Mouse (Mus musculus): ENCODE results near the gene Npy4r. TPM values are rescaled to one million over a fixed set of nuclear protein-coding genes. Genes with fewer than 3 reads are reported as not detected.

The Npy4r gene
- polyA plus RNA-seq, 1 experiment = 0.14 TPM

DNA sequence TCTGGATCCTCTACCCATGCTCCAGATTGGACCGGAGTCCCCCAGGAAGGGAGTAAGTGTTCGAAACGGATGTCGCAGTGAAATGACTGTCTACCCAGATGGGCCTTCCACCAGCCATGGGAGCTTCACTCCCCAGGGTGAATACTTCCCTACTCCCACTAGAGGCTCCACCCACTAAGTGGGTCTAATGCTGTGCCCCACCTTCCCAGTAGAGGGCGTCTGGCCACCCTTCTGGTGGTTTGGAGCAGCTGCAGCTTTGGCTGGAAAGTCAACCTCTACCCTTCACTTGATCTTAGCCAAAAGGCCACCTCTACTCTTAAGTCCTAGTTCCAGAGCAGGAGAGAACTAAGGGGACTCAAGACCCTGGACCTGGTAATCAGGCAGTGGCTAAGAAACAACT lies 36.3 kb upstream of the Npy4r start:
- no peaks in the 10 kb centered on the region for H3K4me1 ChIP-seq (ENCODE audit: control insufficient read depth, insufficient read depth, insufficient read length, low read length)
- TF ChIP-seq CTCF (IDR thresholded peaks at IDR 0.05; ENCODE audit: extremely low read depth, insufficient read length, insufficient replicate concordance, low read depth, low read length) = peak; percentile 63; the same call in 1 of the 2 replicates
- TF ChIP-seq POLR2A (IDR thresholded peaks at IDR 0.05; ENCODE audit: low read depth, low read length) = no peak
- no peak overlapping the region for H3K27ac ChIP-seq (ENCODE audit: insufficient read depth, low read depth, low read length)
- 72% methylated on average over 5 of the region's 5 CpGs for WGBS
- no peaks in the 10 kb centered on the region for H3K36me3 ChIP-seq (ENCODE audit: control insufficient read depth, insufficient read depth, low read length)
- no peaks in the 10 kb centered on the region for H3K27me3 ChIP-seq (ENCODE audit: control insufficient read depth, insufficient read depth, low read length)
- no peak overlapping the region for H3K4me3 ChIP-seq (ENCODE audit: low read depth, low read length)

DNA sequence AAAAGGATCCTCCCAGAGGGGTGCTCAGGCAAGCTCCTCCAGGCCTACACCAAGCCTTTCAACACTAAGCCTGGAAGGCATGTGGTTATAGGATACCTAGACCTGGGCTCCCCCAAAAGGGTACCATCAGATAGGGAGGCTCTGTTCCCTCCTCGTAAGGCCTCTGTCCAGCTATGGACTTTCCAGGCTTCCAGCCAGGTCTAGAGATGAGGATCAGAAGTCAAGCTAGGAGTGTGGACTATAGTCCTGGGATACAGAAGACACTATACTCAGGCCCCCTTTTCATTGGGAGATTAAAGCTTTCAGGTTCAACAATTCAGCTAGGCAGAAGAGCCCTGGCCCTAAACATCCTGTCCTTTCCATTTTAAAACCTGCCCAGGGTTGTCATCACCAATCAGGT lies 30.8 kb upstream of the Npy4r start:
- Histone ChIP-seq H3K36me3 (ENCODE audit: control insufficient read depth, insufficient read depth, low read length) (no peaks in the 10 kb centered on the region), H3K4me1 (ENCODE audit: control insufficient read depth, insufficient read depth, insufficient read length, low read length) (no peaks in the 10 kb centered on the region), H3K4me3 (ENCODE audit: low read depth, low read length) (no peak overlapping the region), H3K27me3 (ENCODE audit: control insufficient read depth, insufficient read depth, low read length) (no peaks in the 10 kb centered on the region), H3K27ac (ENCODE audit: insufficient read depth, low read depth, low read length) (no peak overlapping the region)
- TF ChIP-seq CTCF (IDR thresholded peaks at IDR 0.05; ENCODE audit: extremely low read depth, insufficient read length, insufficient replicate concordance, low read depth, low read length) = no peak
- TF ChIP-seq POLR2A (IDR thresholded peaks at IDR 0.05; ENCODE audit: low read depth, low read length) = no peak
- WGBS = 94% methylated on average over 1 of the region's 1 CpGs

DNA sequence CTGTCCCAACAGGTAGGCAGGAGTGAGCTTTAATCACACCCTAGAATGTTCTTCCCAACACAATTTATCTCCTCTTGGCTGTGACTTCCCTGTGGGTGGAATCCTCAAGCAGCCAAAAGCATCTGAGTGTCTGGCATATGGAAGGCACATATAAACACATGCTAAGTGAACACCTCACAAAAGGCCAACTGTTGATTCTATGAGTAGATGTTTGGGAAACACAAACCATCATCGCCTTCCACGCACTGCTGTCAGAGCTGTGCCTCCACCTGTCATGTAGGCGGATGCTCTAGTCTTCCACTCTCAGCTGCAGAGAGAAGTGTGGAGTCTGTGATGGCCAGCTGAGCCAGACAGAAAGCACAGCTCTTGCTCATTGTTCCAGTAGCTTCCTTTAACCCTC lies 27.1 kb upstream of the Npy4r start:
- no peaks in the 10 kb centered on the region for H3K36me3 ChIP-seq (ENCODE audit: control insufficient read depth, insufficient read depth, low read length)
- no peaks in the 10 kb centered on the region for H3K27me3 ChIP-seq (ENCODE audit: control insufficient read depth, insufficient read depth, low read length)
- WGBS = 85% methylated on average over 3 of the region's 3 CpGs
- H3K4me3 ChIP-seq (ENCODE audit: low read depth, low read length) = no peak overlapping the region
- H3K4me1 ChIP-seq (ENCODE audit: control insufficient read depth, insufficient read depth, insufficient read length, low read length) = no peaks in the 10 kb centered on the region
- TF ChIP-seq CTCF (IDR thresholded peaks at IDR 0.05; ENCODE audit: extremely low read depth, insufficient read length, insufficient replicate concordance, low read depth, low read length) = no peak
- TF ChIP-seq POLR2A (IDR thresholded peaks at IDR 0.05; ENCODE audit: low read depth, low read length) = no peak
- H3K27ac ChIP-seq (ENCODE audit: insufficient read depth, low read depth, low read length) = no peak overlapping the region

DNA sequence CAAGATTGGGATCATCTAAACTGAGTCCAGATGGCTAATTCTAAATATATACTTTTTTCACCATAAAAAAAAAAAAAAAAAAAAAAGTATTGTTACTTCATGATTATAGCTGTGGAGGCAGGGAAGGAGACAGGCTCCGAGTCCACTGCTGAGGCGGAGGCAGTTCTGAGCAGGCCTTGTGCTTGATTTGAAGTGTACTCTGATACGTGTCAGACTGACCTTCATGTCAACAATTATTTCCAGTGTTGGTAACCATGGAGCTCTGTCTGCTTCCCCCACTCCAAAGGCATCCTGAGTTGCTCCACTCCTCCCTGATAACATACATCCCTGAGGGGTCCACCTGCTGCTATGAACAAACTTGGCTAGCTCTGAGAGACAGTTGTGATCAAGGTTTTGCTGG lies 18.8 kb upstream of the Npy4r start:
- 76% methylated on average over 3 of the region's 3 CpGs for WGBS
- Histone ChIP-seq H3K4me1 (ENCODE audit: control insufficient read depth, insufficient read depth, insufficient read length, low read length) (no peaks in the 10 kb centered on the region), H3K27ac (ENCODE audit: insufficient read depth, low read depth, low read length) (no peak overlapping the region), H3K27me3 (ENCODE audit: control insufficient read depth, insufficient read depth, low read length) (no peaks in the 10 kb centered on the region), H3K4me3 (ENCODE audit: low read depth, low read length) (no peak overlapping the region), H3K36me3 (ENCODE audit: control insufficient read depth, insufficient read depth, low read length) (no peaks in the 10 kb centered on the region)
- TF ChIP-seq POLR2A (IDR thresholded peaks at IDR 0.05; ENCODE audit: low read depth, low read length) (no peak), CTCF (IDR thresholded peaks at IDR 0.05; ENCODE audit: extremely low read depth, insufficient read length, insufficient replicate concordance, low read depth, low read length) (no peak)

DNA sequence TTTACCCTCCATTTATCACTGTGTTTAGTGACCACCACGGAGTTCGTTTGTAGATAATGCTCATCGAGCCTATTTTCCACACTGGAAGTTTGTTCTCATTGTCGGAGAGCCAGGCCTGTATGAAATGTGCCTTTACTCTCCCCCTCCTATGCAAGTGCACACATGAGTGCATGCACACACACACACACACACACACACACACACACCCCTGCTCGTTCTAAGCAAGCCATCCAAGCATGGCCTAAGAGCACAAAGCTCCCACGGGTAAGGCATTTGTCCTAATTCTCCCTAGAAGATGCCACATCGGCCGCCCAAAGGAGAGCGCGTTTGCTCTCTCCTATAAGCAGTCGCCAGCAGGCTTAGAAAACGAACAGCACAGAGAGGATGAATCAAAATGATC lies 3.5 kb upstream of the Npy4r start:
- Histone ChIP-seq H3K4me3 (ENCODE audit: low read depth, low read length) (no peak overlapping the region), H3K4me1 (ENCODE audit: control insufficient read depth, insufficient read depth, insufficient read length, low read length) (no peaks in the 10 kb centered on the region; the same call in 1 of the 2 replicates), H3K36me3 (ENCODE audit: control insufficient read depth, insufficient read depth, low read length) (no peaks in the 10 kb centered on the region), H3K27me3 (ENCODE audit: control insufficient read depth, insufficient read depth, low read length) (no peaks in the 10 kb centered on the region), H3K27ac (ENCODE audit: insufficient read depth, low read depth, low read length) (no peak overlapping the region)
- WGBS = 77% methylated on average over 12 of the region's 12 CpGs
- TF ChIP-seq POLR2A (IDR thresholded peaks at IDR 0.05; ENCODE audit: low read depth, low read length) (no peak), CTCF (IDR thresholded peaks at IDR 0.05; ENCODE audit: extremely low read depth, insufficient read length, insufficient replicate concordance, low read depth, low read length) (no peak)

GRCm38 (mm10) chr14:34154601-34155337 lies 2.5 kb upstream of the Npy4r start:
- Histone ChIP-seq H3K27me3 (ENCODE audit: control insufficient read depth, insufficient read depth, low read length) (no peaks in the 10 kb centered on the region), H3K4me1 (ENCODE audit: control insufficient read depth, insufficient read depth, insufficient read length, low read length) (no peaks in the 10 kb centered on the region; the same call in 1 of the 2 replicates), H3K4me3 (ENCODE audit: low read depth, low read length) (no peak overlapping the region), H3K27ac (ENCODE audit: insufficient read depth, low read depth, low read length) (no peak overlapping the region), H3K36me3 (ENCODE audit: control insufficient read depth, insufficient read depth, low read length) (no peaks in the 10 kb centered on the region)
- peak; percentile 81; the same call in 1 of the 2 replicates for TF ChIP-seq CTCF (IDR thresholded peaks at IDR 0.05; ENCODE audit: extremely low read depth, insufficient read length, insufficient replicate concordance, low read depth, low read length)
- no peak for TF ChIP-seq POLR2A (IDR thresholded peaks at IDR 0.05; ENCODE audit: low read depth, low read length)
- WGBS = 25% methylated on average over 9 of the region's 9 CpGs

DNA sequence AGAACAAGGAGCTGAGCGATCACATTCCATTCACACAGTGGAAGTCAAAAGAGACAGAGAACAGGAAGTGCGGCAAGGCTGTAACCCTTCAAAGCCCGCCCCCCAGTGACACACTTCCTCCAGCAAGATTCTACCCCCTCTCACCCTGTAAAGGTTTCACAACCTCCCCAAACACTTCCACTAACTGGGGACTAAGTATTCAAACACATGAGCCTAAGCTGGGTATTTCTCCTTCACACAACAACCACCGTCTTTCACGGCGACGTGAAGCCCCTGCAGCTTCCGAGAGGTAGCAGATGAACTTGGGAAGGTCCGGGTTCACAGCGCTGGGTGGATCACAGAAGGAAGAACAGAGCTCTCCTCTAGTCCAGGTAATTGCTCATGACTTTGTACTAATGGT lies 9.4 kb downstream of the Npy4r start:
- Histone ChIP-seq H3K36me3 (ENCODE audit: control insufficient read depth, insufficient read depth, low read length) (no peaks in the 10 kb centered on the region), H3K4me1 (ENCODE audit: control insufficient read depth, insufficient read depth, insufficient read length, low read length) (no peaks in the 10 kb centered on the region), H3K27me3 (ENCODE audit: control insufficient read depth, insufficient read depth, low read length) (no peaks in the 10 kb centered on the region), H3K27ac (ENCODE audit: insufficient read depth, low read depth, low read length) (no peak overlapping the region), H3K4me3 (ENCODE audit: low read depth, low read length) (no peak overlapping the region)
- TF ChIP-seq CTCF (IDR thresholded peaks at IDR 0.05; ENCODE audit: extremely low read depth, insufficient read length, insufficient replicate concordance, low read depth, low read length) (no peak), POLR2A (IDR thresholded peaks at IDR 0.05; ENCODE audit: low read depth, low read length) (no peak)
- 91% methylated on average over 10 of the region's 10 CpGs for WGBS
